Mouse (Mus musculus): ENCODE measurements around the gene Cyth2.

Gene Cyth2

GRCm38 (mm10) chr7:45785388-45786135 is 28.8 kb downstream of the Cyth2 start:
- DNase-seq (ENCODE audit: low spot score): no peak

GRCm38 (mm10) chr7:45784524-45785372 is 29.6 kb downstream of the Cyth2 start, which contains the start of gene Sult2b1:
Gene Sult2b1 (minus strand): TSS chr7:45784669.
- DNase-seq (ENCODE audit: low spot score): no peak

DNA sequence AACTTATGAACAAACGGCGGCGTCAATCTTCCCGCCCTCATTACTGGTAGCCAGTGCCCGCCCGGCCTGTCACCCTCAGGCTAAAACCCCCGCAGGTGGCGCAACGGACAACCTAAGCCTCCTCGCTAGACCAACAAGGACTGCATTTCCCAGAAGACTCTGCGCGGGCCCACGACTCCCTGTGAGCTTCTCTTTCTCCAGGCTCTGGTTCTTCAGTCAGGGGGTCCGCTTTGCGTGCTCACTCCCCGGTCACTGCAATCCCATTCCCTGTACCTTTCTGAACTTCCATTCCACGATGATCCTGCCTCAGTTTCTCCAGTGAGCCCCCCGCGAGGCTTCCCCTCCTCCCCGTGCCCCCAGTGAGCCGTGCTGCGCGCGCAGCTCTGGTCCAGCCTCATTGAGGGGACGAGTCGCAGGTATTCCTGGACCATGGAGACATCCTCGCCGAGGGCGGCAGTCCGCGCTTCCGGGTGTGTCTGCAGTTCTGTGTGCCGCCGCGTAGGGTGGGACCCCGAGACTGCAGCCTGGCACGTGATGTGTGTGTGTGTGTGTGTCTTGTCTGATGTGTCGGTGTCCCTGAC is 30.8 kb downstream of the Cyth2 start, which contains the start of gene Lmtk3:
Gene Lmtk3 (plus strand): TSS at position 228 of the 581 bp plus-strand sequence.
- DNase-seq (ENCODE audit: low spot score): peak; percentile 71

DNA sequence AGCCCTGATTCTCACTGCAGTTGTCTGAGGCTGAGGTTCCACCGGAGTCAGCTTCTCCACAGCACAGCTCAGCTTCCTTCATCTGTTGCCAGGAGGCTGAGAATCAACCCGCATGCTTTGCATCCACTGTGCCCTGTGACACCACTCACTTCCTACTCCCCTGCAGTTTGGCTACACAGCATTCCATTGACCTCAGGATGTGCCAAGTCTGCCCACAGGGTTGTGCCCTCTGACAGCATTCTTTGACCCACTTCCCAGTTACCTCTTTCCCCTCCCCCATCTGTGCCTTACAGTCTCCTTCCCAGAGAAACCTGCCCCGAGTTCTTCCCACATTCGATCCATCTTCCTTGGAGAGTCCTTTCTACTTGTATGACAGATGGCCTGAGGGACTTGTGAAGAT is 32.1 kb downstream of the Cyth2 start:
- no peak for DNase-seq (ENCODE audit: low spot score)

GRCm38 (mm10) chr7:45779081-45779641 is 35.2 kb downstream of the Cyth2 start:
- DNase-seq (ENCODE audit: low spot score): no peak

GRCm38 (mm10) chr7:45775237-45775636 is 39.1 kb downstream of the Cyth2 start:
- no peak for DNase-seq (ENCODE audit: low spot score)

GRCm38 (mm10) chr7:45771101-45771500 is 43.3 kb downstream of the Cyth2 start:
- DNase-seq (ENCODE audit: low spot score): no peak

- no peak for DNase-seq (ENCODE audit: low spot score)
Observed at GRCm38 (mm10) chr7:45770427-45771082, 43.8 kb downstream of the Cyth2 start.

GRCm38 (mm10) chr7:45767500-45767899 is 46.9 kb downstream of the Cyth2 start:
- DNase-seq (ENCODE audit: low spot score): no peak

DNA sequence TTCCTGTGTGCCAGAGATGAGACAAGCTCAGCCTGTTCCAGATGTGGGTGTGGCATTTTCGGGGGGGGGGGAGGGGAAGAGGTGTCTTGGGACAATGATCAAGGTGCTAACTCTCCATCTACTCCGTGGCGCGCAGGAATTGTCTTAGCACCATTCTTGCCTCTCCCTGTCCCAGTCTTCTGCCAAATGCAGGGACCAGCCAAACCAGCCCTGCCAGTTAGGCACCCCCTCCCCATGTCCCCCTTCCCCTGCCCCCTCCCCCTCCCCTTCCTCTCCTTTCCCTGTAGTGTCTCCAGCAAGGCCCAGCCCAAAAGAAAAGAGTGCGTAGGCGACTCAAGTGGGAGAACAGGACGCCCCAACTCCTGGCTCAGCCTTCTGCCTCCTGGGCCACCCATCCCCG is 47.6 kb downstream of the Cyth2 start:
- DNase-seq (ENCODE audit: low spot score): no peak

GRCm38 (mm10) chr7:45765995-45766394 is 48.4 kb downstream of the Cyth2 start:
- DNase-seq (ENCODE audit: low spot score): no peak

- DNase-seq (ENCODE audit: low spot score): no peak
Observed at GRCm38 (mm10) chr7:45760151-45760550, 54.2 kb downstream of the Cyth2 start.

DNA sequence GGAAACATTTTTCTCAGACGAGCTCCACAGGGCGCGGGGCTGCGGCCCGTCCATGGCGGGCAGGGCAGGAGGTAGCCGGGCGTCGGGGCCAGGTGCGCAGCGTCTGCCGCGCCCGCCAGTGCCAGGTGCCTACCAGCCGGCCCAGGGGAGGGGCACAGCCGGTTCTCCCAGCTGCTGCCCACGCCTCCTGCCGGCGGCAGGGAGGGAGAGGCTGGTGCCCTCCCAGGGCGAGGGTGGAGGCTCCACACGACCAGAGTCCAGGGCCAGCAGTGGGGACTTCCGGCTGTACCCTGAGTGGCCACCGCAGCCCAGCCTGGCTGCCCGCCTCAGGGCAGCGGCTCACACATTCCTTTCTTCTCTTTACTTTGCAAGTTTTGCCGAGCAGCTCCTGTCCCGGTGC is 55.0 kb downstream of the Cyth2 start:
- peak; percentile 64 for DNase-seq (ENCODE audit: low spot score)

Data from lung, postnatal 25 days (tissue).